Mouse (Mus musculus): ENCODE results near the gene Smad3. TPM values are rescaled to one million over a fixed set of nuclear protein-coding genes. Genes with fewer than 3 reads are reported as not detected.
A peak's percentile ranks its signal among the peaks of the same experiment; 100 is the strongest.

The Smad3 gene
- total RNA-seq, 1 experiment from 2014 or later: 36.2 TPM

DNA sequence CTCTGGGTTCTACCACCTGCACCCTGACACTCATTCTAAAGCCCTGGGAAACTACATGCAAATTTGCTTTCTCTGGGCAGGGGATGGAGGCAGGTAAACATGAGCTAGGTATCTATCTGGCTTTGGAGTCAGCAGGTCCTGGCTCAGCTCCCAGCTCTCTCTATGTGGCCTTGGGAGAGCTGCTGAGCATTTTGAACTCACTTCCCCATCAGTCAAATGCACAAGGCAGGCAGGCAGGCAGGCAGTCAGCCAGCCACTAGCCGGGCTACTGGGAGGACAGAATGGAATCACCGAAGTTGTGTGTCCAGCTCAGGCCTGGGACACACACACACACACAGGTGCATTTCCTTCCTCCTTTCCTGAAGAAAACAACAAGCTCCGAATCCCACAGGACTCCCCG lies 58.6 kb downstream of the Smad3 start:
- peak; percentile 68 for DNase-seq

- no peak for DNase-seq
These were observed 59.3 kb downstream of the Smad3 start for GRCm38 (mm10) chr9:63698320-63699045.

- no peak for DNase-seq
These were observed 60.2 kb downstream of the Smad3 start for GRCm38 (mm10) chr9:63697606-63698005.

DNA sequence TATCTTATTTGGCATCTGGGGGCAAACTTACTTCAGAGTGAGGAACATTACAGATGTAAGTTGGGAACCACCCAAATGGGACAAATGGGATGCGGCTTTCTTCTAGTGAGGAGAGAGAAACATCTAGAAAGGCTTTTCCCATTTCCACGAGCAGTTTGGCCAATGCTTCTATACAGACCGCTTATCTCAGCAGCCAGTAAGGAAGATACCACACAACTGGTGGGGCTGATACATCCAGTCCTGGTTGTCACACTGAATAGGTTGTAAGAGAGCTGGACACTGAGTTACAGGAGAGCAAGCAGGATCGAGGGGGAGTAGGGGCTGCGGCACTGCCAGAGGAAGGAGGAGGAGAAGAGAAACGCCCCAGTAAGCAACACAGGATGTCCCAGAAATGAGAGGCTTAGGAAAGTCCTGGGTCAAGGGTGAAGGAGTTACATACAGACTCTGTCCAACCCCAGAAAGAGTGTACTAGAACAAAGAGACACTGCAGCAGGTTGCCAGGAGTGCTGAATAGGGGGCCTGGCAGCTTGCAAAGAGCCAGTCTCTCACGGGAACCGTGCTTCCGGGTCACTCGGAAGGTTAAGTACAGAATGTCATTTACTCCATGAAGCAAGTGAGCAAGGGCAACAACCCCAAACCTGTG lies 61.2 kb downstream of the Smad3 start:
- DNase-seq: no peak

- no peak for DNase-seq
These were observed 65.8 kb downstream of the Smad3 start for GRCm38 (mm10) chr9:63691960-63692359.

GRCm38 (mm10) chr9:63690511-63690910 lies 67.3 kb downstream of the Smad3 start:
- DNase-seq: no peak

GRCm38 (mm10) chr9:63687413-63688015 lies 70.3 kb downstream of the Smad3 start:
- no peak for DNase-seq

- DNase-seq: no peak
These were observed 72.4 kb downstream of the Smad3 start for GRCm38 (mm10) chr9:63685352-63685751.

DNA sequence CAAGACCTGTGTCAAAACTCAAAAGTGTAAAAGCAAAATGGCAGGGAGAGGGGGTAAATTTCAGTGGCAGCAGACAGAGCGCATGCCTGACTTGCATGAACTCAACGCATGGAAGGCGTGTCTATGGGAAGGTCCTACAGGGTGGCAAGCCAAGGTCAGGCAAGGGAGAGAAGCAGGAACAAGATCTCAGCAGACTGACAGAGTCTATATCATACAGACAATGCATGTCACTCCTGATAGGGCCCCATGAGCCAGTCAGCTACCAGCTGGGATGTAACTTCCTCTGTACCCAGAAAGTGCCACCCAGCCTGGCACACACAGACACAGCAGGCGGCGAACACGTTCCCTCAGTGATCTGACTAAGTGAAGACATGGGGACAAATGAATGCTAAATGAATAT lies 73.5 kb downstream of the Smad3 start:
- no peak for DNase-seq

GRCm38 (mm10) chr9:63682943-63683342 lies 74.9 kb downstream of the Smad3 start:
- no peak for DNase-seq

- DNase-seq: no peak
These were observed 75.5 kb downstream of the Smad3 start for GRCm38 (mm10) chr9:63682301-63682700.

- DNase-seq: no peak
These were observed 79.7 kb downstream of the Smad3 start for GRCm38 (mm10) chr9:63678076-63678475.

DNA sequence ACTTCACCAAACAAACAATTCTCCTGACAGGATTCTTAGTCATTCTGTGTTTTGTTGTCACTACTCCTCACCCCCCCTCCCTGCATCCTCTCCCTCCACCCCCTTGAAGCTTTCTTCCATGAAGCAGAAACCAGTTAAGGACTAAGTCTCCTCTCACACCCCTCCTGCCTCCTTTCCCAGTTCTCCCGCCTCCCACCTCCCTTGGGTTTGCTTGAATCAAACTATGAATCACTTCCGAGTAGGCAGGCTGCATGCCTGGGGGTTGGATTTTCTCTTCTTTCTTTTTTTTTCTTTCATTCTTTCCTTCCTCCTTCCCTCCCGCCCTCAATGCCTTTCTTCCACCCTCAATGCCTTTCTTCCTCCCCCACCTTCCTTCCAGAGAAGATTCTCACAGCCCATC lies 80.2 kb downstream of the Smad3 start:
- DNase-seq: no peak

DNA sequence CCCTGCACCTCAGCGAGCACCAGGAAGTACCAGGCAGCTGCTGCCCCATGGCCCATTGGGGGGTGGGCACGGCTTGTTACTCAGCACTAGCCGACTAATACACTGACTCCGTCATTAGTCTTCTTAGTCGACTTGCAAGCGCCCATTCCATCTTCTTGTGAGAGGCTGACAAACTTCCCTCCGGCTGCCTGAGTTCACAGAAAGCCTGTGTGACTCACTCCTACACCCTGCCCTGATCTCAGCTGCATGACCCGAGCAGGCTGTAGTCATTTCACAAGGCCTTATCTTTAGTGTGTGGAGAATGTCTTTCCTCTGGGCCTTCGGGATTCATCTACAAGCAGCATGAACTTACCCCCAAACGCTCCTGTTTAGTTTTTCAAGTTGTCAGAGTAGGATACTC lies 83.2 kb downstream of the Smad3 start:
- peak; percentile 41 for DNase-seq

DNA sequence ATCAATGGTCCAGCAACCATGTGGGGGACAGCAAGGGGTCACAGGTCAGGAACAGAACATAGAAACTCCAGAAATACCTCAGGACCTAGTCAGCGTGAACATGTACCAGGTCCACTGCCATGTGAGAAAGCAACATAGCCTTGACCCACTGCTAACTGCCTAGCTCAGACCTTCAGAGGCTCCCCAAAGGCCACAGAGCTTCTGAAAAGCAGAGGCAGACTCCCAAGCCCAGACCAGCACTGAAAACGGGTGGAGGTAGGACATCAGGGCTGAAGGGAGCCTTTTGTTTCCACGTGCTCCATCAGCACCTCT lies 84.3 kb downstream of the Smad3 start:
- no peak for DNase-seq

DNA sequence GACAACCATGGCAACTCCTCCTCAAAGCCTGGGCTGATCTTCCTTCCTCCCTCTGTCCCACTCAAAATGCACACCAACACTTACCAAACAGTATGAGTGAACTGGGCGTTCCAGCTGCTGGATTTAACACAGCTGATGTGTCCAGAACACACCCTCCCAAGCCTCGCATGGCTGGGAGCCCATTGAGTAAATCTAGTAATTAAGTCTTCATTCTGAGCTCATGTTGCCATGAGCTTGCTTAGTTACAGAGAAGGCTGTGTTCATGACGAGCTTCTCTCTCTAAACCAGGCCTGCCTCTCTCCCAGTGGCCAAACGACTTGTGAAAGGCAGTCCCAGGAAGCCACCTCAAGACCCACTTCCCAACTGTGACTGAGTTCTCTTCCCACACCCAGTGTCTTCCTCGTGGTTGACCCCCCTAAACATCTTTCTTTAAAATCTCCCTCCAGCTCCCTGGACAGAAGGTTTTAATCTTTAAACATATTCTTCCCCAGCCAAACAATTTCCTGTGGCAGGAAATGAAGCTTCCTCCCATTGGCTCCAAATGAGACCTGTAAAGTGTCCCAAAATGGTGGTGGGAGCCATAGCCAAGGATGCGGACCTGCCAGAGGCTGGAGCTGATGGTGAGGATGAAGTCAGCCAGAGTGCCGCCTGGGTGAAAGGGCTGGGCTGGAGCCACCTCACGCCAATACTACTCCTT lies 84.8 kb downstream of the Smad3 start:
- no peak for DNase-seq

GRCm38 (mm10) chr9:63669816-63670215 lies 88.0 kb downstream of the Smad3 start:
- no peak for DNase-seq

DNA sequence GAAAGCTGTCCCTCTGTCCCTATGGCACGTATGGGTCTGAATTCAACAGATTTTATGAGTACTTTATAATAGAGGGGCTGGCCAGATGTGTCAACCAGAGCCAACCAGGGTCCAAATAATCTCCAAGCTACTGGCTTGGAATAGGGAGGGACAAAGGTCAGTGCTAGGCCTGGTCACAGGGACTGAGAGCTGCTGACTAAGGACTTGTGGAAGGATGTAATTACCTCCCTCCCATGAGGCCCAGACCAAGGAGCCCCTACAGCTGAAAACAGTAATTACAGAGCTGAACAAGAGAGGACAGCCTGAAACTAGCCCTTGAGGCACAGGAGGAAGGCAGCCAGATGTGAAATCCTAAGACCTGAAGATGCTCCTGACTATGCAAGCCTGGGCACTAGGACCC lies 89.2 kb downstream of the Smad3 start:
- no peak for DNase-seq

DNA sequence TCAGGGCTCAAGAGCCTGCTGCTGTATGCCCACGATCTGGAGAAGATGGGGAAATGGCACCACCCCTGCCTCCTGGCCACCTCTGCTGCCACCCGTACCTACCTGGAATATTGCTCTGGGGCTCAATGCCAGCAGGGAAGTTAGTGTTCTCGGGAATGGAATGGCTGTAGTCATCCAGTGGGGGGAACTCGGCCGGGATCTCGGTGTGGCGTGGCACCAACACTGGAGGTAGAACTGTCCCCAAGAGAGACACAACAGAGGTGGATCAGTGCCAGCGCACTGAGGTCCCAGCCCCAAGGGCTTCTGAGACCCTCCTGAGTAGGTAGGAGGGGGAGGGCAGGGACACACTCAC lies 90.4 kb downstream of the Smad3 start:
- DNase-seq: no peak

DNA sequence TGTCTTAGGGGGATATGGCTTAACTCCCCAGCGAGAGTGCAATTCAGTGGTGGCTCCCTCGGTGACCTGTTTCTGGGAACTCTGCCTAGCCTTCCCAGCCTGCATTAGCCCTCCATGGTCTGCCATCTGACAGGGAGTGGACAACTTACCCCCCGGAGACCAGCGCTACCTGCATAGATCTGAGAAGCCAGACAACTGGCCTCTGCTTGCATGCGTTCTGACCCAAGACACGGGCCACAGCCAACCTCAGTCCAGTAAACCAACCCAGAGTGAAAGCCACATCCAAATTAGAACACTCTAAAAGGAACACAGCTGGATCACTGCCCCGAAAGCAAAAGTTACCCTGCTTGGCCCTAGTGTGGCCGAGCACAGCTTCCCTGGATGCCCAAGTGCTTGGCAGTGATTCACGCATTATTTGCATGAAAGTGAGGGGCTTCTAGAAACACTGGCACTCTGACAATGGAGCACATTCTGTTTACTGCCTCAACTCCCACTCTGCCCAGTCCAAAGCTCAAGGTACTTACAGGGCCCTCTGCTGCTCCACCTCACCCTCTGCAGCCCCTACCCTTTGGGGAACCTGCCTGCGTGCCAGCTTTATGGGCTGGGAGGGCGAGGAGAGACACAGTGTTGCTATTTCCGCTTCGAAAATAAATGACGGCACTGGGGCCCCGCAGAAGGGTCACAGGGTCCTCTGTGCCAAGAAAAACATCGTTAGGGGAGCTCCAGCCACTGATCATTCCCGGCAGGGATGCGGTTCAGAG lies 91.0 kb downstream of the Smad3 start:
- DNase-seq: no peak

DNA sequence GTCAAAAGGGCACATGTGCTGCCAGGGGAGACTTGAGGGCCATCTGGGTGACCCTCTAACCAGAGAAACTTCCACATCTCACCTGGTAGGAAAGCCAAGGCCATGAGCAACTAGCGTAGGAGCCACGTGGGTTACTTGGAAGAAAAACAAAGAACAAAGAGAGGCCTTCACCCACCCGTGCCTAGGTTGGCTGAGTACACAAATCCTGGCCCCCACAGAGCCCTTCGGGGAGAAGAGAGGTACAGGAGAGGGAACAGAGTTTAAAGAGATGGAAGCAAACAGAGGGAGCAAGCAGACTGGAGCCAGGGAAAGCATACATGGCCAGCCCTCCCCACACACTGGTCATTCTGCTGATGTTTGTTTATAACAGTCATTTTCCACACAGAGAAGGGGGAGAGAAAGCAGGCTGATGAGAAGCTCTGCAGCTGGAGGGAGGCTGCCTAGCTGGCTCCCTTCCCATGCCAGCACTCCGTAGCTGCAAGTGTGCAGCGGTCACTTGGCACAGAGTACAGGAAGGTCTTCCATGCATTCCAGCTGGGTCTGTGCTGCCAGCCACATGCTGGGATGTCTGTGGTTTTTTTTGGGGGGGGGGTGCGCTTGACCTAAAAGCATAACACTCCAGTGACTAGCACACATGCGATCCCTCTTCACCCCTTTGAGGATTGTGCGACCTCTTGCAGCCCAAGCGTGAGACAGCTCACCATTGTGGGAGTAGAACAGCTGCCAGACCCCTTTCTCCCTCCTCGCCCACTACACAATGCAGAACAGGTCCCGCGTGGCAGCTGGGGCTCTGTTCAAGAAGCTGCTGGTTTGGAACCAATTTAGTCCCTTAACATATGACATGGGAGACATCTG lies 92.8 kb downstream of the Smad3 start:
- peak; percentile 47 for DNase-seq

DNA sequence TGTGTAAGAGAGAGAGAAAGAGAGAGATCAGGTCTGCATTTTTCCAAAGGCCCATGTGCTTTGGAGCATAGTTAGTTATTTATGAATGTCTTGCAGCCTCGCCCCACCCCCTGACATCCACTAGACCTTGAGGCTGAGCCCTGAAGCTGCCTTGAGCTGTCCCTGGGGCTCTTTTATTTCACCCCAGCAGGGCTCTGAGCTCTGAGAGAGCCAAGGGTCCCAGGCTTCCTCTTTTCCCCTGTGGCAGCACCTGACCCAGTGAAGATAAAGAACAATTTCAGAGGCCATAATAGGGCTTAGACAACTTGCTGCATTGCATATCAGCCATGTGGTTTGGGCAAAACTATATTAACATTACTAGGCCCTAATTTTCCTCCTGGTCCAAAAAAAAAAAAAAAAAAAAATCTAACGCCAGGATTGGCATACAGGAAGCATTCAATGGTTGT lies 93.5 kb downstream of the Smad3 start:
- DNase-seq: peak; percentile 55
